Mouse (Mus musculus) adrenal gland, postnatal 14 days (tissue): ENCODE results near the gene Hddc3. TPM values are rescaled to one million over a fixed set of nuclear protein-coding genes. Genes with fewer than 3 reads are reported as not detected.
A peak's percentile ranks its signal among the peaks of the same experiment; 100 is the strongest.

Source experiments
- DNase-seq: peaks from one replicate; pipeline ENCODE4 v3.0.0; 2021; ENCODE audit warnings: mixed read lengths
- total RNA-seq: library from RNA; stranded (reverse); gene quantifications from 2 replicates; pipeline ENCODE4 v1.2.3, GENCODE M21; 2021

Hddc3 gene
- total RNA-seq, 1 experiment from 2014 or later: 44.2 TPM

DNA sequence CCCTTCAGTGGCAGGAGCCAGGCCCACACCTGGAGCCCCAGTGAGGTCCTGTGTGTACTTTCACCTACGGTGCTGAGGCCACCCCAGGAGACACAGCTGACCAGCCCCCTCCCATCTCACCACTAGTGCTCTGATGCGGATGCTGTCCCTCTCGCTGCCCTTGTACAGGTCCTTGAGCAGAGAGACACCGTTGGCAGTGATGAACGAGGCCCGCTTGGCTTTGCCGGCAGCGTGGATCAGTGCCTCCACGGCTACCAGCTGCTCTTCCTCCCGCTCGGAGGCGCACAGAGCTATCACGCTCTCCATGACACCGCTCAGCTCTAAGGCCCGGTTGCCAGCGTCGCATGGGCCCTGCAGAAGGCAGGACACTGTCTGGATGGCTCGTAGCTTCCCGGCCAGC, 11.5 kb upstream of the Hddc3 start:
- peak; percentile 70 for DNase-seq

DNA sequence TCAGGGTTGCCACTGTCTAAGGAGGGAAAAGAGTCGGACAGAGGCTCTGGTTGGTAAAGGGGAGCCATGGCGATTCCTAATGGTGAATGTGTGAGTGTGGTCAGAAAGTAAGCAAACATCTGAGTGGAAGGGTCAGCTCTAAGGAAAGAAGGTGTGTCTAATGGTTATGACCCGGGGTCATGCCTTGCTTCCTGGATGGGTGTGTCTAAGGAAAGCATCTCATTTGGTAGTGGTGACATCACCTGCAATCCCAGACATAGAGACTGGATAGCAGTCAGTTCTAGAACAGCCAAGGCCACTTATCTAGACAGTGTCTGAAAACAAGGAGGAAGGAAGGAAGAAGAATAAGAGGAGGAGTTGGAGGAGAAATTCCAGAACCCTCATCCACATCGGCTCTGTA, 8.1 kb upstream of the Hddc3 start:
- no peak for DNase-seq

DNA sequence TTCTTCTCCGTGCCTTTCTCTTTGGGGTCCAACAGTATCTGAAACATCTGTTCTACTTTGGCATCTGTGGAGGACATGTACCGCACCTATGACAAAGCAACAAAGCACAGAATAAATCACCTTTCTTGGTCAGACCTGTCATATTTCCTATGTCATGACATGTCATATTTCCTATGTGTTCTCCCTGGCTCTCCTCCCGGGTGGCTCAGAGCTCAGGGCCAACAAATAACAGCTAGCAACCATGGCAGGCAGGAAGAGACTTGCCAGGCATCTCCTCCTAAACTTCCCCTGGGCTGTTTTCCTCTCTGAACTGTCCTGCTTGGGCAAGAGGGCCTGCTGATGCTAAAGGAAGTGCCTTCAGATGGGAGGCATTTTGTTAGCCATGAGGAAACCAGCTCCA, 6.0 kb upstream of the Hddc3 start:
- DNase-seq: no peak

DNA sequence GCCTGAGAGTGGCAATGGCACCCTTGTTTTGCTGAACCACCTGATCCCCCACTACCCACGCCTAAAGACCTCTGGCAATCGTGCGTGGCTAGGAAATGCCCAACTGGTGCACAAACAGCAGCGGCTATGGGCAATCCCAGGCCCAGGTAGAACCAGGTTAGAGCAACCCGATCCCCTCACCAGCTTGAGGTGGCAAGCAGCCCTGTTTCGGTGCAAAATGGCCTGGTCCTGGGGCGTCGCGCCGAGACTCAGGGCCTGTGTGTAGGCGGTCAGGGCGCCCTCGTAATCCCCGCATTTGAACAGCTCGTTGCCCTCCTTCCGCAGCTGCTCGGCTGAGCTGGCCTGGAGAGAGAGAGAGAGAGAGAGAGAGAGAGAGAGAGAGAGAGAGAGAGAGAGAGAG, 3.5 kb upstream of the Hddc3 start:
- peak; percentile 54 for DNase-seq

DNA sequence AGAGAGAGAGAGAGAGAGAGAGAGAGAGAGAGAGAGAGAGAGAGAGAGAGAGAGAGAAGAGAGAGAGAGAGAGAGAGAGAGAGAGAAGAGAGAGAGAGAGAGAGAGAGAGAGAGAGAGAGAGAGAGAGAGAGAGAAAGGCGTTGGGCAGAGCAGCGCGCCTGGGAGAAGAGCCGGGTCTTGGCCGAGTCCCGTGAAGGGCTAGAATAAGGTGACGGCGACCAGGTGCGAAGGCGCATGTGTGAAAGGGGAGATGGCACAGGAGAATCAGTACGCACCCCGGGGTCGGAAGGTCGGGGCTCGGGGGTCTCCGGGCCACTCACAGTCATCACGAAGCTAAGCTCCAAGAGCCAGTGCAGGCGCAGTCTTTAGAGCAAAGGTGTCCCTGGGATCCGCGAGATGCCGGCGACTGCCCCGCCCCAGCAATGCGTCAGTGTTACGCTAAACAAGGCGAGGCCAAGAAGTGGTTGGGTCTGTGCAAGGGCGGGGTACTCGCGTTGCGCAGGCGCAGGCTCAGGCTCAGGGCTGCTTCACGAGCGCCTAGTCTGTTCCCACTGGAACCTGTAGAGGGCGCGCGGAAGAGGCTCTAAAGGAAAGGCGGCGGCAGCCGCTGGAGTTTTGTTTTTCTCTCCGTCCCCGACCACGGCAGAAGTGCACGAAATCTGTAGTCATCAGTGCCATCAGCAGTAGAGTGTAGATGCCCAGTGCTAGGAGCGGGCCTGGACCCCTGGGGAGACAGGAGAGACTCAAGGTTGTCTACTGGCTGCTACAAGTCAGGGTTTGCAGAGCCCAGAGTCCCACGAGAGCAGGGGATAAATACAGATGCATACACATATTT, 2.9 kb upstream of the Hddc3 start:
- DNase-seq: peak; percentile 98

DNA sequence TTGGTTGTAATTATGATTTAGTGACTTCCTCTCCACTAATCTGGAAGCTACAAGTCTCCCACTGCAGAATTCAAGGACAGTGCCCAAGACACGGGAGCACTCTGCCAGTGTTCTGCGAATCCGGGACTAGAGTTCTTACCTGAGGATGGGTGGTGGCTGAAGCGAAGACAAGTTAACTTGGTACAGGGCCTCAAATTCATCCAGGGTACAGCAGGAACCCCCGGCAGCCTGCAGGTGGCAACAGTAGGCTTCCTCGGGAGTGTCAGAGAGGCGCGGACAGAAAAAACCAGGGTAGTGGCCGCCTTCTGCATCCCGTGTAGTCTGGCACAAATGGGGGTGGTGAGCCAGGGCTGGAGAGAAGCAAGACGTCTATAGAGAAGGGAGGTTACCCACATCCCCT, 2.1 kb upstream of the Hddc3 start, which contains the start of gene Unc45a:
Gene Unc45a, minus strand, starts transcription at position 213 of the 400 bp plus-strand sequence.
- DNase-seq: peak; percentile 86

DNA sequence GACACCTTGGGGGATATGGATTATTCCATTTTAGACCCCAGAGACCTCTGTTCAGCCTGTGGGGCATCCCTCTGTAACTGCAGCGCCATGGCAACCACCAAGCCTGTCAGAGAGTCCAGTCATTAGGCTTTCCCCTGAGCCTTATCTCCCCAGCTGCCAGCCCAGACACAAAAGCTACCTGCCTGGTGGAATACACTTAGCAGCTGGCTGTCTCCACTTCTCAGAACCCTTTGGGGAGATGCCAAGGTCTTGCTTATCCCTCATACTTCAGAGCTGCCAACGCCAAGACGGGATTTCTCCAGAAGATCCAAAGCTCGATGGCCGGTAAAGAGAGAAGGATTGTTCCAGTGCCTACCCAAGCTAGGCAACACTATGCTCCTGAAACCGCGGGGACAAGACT, 1.1 kb upstream of the Hddc3 start:
- DNase-seq: no peak

DNA sequence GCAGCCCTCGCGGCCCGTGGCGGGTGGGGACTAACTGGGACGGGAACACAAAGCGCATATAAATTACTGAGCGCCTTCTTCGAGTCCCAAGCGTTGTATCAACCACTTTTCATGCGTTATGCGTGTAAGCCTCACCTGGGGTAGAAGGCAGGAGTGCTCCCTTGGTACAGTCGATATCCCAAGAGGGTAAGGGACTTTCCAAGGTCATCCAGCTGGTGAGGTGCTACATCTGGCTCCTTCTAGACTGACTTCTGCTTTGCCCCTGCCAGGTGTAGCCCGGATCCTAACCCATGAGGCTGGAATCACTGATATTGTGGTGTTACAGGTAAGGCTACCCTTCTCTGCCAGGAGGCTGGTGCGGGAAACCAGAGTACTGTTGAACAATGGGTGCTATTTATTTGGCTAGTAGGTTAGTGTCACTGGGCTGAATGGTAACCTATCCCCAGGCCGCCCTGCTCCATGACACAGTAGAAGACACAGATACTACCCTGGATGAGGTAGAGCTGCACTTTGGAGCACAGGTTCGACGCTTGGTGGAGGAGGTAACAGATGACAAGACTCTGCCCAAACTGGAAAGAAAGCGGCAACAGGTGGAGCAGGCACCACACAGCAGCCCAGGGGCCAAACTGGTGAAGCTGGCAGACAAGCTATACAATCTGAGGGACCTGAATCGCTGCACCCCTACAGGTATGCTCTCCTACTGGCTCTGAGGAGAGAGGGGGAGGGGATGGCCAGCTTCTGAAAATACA, 540 bp downstream of the Hddc3 start:
- DNase-seq: no peak

DNA sequence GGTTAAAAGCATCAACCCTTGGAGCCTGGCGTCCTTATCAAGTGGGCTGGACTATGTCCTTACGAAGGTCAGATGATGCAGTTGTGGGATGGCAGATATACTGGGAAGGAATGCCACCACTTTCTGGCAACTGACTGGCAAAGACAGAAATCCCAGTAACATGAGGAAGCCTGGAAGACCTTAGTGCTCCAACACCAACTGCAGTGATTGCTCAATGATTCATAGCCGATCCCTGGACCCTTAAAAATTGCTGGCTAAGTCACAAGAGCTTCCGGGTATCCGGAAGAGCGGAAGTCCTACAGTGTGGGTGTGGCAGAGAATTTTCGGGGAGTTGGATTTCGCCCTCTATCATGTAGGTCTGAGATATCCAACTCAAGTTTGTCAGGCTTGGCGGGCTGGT, 3.3 kb downstream of the Hddc3 start:
- no peak for DNase-seq

DNA sequence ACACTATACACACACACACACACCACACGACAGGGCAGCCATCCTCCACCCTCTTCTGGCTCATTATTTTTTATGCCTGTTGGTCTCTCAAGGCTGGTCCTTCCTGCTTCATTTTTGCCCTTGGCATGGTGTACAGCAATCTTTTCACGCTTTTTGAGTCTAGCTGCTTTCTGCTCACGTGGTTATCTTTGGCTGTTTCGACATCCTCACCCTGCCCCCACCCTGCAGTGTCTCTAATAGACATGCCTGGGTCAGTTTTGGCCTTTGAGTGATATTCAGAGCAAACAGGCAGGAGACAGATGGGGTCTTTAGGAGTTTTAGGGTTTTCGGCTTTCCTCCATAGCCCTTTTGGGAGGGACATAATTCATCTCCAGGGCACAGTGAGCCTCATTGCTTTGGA, 3.9 kb downstream of the Hddc3 start:
- DNase-seq: peak; percentile 59

DNA sequence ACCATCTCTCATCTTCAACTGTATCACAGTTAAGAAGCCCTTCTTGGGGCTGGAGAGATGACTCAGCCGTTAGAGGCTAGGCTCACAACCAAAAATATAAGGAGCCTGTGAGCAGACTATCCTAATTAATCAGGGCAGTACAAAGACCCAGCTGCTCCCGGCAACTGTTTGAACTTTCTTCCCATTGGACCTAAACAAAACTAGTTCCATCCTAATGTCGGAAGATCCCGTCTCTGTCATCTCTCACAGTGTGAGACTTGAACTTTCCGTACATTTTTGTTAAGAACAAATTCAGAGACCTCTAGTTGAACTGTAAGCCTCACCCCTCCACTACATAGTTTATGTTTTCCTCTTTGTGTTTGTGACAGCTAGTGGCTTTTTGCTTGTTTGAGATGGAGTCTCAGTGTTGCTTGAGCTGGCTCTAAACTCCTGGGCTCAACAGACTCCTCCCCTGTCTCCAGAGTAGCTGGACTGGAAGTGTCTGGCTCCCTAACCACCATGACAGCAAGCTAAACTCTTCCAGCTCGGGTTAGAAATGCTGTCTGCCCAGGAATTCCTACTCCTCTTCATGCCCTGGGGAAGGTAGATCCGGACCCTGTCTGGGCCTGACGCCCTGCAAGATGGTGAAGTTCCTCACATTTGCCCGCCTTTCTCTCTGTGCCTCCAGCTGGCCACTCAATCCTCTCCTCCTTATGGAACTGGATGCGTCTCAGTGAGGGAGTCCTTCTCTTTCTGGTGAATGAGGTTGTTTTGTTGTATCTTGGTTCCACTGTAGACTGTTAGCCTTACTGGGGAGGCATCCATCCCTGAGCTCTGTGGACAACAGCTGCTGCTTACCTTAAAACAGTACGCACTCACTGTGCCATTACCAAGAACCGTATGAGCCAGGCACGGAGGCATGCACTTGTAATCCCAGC, 5.0 kb downstream of the Hddc3 start:
- DNase-seq: no peak

DNA sequence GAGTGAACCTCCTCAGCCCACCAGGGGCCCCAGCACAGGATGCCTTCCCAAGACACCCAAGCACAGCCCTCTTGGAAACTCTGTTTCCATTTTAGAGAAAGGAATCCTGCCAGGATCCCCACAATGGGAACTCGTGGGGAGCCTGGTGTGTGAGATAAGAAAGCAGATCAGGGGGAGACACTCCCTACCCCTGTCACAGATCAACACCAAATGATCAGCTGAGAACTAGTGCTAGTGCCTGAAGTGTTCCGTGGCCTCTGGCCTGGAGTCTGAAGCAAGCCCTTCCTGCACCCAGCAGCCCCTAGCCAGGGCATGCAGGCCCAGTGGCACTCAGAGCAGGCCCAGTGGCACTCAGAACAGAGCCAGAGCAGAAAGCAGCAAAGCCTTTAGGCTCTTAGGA, 7.9 kb downstream of the Hddc3 start:
- no peak for DNase-seq

DNA sequence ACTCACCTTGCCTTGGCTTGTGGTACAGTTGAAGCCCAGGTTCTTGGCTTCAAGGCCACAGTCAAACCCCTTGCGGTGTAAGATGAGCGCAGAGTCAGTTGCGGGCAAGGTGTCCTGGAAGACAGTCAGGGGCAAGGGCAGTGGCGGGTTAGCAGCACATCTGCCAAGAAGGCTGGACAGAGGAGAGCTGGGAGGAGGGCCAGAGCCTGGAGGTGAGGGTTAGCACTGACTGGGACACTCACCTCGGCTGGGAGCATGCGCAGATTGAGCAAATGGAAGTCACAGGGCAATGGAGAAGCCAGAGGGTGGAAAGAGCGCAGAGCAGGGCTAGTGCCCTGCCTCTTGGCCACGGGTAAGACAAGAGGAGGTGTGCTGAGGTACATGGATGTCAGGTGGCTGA, 10.0 kb downstream of the Hddc3 start:
- peak; percentile 55 for DNase-seq

DNA sequence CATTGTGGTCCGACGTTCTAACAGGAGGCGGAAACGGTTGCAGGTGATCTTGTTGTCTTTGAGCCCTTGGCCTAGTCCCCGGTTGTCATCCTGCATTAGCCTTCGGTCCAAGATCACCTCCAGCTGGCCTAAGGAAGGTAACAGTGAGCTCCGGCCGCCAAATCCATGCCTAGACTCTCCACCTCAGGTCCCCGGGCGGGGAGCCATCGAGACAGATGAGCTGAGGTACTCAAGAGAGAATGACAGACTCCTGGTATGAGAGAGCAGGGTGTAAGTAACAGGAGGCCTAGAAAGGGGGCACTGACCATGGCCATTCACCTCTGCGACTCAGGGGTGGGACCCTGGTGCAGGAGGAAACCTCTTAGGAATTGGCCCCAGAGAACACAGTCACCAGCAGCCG, 13.4 kb downstream of the Hddc3 start:
- no peak for DNase-seq

DNA sequence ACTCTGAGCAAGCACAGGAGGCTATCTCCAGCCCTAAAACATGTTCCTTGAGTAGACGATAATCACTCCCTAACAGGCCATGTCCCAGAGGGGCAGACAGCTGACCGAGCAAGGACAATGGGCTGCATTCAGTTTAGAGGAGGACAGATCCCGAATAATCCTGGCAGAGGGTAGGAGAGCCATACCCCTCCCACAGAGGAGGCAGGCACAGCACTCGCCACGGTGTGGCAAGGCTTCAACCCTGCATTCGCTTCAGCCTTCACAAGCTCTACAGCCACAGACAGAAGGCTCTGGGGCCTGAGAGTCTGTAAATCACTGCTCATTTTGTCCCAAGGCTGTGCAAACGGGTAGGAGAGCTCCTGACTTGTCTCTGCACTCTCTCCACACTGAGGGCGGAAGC, 14.3 kb downstream of the Hddc3 start:
- DNase-seq: peak; percentile 67

DNA sequence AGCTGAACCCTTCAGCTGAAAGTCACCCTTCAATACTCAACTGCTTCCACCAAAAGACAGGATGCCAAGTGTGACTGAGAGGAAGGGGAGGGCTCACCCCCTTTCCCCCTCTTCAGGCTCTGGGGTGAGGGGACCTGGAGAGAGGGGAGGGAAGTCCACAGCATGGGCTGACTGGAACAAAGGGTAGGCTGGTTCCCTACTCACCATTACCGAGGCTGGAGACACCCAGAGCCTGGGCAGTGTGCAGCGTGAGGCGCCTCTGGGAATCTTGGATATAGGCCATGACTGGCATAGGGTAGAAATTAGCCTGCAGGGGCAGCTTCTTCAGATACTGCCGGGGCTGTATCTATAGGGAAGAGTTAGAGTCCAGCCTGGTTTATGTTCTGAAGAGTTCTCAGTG, 15.1 kb downstream of the Hddc3 start:
- no peak for DNase-seq

DNA sequence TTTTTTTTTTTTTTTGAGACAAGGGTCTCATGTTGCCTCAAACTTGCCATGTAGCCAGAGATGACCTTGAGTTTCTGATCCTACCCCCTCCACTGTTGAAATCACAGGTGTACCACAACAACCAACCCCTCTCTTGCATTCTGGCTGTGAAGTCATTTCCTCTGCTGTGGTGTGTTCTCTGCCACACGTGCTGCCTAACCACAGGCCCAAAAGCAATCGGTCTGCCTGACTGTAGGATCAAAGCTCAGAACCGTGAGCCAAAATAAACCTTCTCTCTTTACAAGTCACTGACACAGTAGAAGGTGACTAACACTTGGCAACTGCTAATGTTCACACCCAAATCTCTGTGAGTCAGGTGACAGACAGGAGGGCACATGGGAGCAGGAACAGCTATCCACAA, 17.5 kb downstream of the Hddc3 start:
- no peak for DNase-seq

DNA sequence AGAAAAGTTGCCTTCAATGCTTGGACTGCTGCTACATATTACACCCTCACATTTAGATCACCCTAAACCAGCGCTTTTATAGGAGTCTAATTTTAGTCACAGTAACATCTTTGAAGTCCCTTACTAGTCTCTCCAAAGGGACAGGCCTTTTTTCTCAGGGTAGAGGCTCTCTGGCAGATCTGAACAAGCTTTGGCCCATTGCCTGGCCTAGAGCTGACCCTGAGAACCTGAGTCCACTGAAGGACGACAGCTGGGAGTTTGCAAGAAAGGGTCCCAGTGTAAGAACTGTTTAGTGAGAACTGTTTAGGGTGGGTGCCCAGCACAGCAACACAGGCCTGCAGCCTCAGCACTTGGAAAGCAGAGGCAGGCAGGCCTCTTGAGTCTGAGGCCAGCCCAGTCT, 22.9 kb downstream of the Hddc3 start:
- peak; percentile 83 for DNase-seq

DNA sequence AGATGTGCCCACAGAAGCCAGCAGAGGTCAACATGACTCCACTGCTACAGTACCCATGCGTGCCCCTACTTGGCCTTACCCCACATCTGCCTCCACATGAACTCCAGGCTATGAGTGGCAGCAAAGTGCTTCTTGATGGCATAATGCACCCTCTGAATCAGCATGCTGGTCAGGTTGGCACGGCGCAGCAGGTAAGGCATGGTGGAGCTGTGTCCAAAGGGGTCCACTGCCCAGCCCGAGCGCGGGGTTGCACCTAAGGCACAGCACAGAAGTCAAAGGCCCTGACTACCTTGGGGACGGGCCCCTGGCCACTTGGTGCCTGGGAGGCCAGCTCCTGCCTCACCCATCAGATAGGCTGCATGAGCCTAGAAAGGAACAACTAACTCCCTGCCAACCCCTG, 24.3 kb downstream of the Hddc3 start:
- DNase-seq: no peak

DNA sequence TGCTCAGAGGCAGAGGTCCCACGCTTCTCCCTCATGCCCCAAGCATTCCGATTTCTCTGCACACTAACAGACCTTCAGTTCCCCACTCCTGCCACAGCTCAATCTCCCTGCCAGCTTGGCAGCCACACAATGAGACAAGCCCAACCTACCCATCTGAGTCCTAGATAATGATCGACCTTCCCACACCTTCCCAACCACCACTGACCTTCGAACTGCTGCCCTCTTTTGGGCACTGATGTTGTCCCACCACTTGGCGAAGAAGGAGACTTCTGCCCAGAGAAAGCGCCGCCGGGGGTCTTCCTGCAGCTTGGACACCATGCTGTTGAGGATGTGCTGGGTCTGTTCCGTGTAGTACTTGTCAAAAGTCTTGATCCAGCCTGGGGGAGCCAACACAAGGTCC, 25.1 kb downstream of the Hddc3 start:
- no peak for DNase-seq

DNA sequence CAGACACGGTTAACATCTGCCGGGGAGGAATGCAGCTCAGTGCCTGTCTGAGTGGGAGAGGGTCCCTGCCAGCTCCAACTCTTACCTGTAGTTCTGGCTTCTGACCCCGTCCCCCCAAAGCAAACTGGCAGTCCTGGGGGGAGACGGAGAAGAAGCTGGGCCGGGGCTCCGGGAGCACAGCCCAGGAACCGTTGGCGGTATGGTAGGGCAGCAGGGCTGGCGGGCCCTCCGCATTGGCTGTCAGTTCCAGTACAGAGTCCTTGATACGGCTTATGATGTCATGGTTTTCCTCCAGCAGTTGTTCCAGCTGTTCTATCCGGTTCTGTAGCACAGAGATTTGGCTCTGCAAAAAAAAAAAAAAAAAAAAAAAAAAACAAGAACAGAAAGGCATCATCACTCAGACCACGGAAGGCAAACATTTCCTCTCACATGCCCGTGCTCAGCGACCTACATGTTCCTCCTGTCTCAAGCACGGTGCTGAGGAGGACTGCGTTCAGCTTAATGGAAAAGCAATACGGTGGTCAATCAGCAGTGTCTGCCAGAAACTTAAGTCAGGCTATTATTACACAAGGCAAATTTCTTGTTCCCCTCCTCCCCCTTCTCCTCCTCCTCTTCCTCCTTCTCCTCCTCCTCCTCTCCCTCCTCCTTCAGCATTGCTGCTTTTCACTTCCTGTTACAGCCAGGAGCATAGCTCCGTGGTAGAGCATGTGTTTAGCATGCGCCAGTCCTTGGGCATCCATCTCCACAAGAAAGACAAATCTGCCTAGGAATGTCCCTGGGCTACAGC, 25.9 kb downstream of the Hddc3 start:
- DNase-seq: peak; percentile 47

DNA sequence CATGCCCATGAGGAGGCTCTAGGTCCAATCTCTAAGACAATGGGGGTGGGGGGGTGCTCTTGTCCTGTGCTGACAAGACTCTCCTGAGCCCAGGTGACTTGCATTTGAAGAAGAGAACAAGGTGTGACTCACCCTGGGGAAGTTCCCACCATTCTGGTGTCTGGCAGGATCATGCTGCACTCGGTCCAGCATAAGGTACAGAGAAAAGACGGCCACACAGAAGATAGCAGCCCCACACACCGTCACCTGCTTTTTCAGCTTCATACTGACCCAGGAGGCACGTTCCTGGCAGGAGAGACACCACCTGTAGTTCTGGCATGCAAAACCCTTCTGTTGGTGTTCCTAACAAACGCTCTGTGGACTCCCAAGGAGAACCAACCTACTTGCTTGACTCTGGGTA, 26.6 kb downstream of the Hddc3 start:
- DNase-seq: no peak
